Mouse (Mus musculus): ENCODE results near the gene Pgc.

Pgc gene

DNA sequence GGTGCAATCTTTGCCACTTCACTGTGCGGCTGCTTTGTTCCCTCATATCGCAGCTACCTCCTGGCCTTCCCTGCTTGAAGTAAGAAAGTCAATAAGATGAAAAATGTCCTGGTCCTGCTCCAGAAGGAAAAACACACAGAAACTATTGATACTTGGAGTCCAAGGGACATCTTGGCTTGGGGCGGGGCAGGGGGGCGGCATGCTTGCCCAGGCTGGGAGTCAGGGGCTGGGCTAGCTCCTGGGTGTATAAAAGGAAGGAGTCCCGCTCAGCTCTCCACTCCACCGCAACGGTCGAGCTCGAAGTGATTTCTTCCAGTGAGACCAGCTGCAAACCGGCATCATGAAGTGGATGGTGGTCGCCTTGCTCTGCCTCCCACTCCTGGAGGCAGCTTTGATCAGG, at the start of gene Pgc:
TSS of gene Pgc (plus strand) at position 277 of the 400 bp plus-strand sequence.
- no peak for DNase-seq (ENCODE audit: low read depth)

DNA sequence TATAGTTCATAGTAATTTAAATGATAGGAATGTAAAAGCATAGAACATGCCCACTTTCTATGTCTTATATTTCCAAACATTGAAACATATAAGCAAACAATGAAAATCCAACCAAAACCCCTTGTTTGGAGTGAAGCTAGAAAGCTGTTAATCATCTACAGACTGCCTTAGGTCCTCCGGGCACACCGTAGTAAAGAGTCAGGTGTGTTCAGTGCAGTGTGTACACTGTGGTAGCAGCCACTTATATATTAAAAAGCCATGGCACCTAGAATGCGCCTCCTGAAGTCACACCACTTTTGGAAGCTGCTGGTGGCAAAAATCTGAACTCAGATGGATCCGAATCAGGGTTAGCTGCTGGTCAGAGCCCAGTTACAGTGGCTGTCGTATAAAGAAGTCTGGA, 48.4 kb upstream of the Pgc start:
- DNase-seq (ENCODE audit: low read depth) = no peak

DNA sequence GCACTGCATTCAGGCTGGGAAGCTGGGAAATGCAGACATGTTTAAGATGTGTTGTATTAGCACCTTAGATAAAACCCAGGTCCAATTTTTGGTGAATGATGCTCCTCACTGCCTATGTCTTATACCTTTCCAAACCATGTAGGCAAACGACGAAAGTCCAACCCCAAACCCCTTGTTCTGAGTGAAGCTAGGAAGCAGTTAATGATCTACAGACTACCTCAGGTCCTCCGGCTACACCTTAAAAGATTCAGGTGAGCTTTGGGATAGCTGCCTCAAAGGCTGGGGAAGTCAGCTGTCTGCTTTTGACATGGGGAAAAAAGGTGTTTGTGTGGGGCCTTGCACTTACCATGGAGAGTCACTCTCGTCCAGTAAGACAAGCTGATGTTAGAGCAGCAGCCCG, 47.9 kb upstream of the Pgc start:
- DNase-seq (ENCODE audit: low read depth) = no peak

DNA sequence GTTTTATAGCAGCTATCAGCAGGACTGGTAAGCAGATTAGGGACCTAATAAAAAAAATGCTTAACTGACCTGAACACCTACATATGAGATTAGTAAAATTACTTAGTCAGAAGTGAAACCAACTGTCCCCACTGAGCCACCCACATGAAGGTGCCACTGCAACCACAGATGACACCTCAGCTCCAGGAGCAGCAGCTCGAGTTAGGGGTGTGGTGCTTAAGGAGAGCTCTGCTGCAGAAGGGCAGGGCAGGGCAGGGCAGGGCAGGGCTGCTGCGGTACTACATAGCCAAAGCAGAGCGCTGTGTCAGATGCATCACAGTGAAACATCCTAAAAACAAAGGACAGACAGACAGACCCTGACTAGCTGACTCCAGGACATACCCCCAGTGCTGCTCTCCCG, 43.8 kb upstream of the Pgc start:
- DNase-seq (ENCODE audit: low read depth) = no peak

DNA sequence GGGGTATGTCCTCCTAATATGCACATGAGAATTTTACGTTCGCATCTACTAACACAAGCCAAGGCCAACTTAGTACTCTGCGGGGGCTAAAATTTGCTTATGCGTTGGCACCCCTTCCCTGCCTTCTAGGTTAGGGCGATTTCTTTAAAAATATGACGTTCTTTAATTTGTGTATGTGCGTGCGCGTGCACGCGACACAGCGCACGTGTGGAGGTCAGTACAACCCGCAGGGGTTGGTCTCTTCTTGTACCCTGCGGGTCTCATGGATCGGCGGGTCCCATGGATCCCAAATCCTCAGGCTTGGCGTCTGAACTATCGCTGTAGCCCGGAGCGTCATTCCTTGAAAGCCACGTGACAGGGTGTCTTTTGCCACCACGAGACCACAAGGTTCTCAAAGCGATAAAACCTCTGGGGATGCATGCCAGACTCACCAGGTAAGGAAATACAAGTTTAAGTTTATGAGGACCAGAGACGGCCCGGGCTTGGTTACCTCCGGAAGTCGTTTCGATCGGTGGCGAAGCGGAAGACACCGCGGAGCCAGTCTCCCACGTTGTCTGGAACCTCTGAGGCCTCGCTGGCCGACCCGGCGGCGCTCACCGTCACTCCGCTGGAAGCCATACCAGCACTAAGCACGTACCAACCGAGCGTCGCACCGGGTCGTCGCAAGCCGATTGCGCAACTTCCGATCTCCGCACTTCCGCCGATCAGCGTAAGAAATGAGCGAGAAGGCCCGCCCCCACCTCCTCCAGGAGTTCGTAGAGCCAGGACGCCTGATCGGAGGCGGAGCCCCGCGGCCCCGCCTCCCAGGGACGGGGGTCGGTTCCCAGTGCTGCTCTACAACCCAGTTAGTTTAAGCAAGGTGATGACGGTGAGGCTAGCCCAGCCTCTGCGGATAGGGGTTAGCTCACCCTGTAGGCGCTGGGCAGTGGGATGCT, 39.0 kb upstream of the Pgc start:
- DNase-seq (ENCODE audit: low read depth) = peak; percentile 96

DNA sequence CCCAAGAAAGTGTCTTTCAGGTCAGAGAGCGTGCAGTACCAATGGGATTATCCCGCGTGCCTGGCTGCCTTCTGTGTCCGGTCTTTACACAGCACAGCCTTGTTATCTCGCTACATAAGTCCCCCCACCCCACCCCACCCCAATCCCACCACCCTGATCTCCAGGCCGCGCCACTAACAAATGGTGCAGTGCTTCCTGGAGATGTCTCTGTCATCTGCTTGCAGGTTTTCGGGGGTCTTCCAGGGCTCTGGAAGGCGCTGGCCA, 38.4 kb upstream of the Pgc start, which contains the start of gene Tomm6:
TSS of gene Tomm6 (minus strand) at position 43 of the 264 bp plus-strand sequence.
- DNase-seq (ENCODE audit: low read depth) = no peak

DNA sequence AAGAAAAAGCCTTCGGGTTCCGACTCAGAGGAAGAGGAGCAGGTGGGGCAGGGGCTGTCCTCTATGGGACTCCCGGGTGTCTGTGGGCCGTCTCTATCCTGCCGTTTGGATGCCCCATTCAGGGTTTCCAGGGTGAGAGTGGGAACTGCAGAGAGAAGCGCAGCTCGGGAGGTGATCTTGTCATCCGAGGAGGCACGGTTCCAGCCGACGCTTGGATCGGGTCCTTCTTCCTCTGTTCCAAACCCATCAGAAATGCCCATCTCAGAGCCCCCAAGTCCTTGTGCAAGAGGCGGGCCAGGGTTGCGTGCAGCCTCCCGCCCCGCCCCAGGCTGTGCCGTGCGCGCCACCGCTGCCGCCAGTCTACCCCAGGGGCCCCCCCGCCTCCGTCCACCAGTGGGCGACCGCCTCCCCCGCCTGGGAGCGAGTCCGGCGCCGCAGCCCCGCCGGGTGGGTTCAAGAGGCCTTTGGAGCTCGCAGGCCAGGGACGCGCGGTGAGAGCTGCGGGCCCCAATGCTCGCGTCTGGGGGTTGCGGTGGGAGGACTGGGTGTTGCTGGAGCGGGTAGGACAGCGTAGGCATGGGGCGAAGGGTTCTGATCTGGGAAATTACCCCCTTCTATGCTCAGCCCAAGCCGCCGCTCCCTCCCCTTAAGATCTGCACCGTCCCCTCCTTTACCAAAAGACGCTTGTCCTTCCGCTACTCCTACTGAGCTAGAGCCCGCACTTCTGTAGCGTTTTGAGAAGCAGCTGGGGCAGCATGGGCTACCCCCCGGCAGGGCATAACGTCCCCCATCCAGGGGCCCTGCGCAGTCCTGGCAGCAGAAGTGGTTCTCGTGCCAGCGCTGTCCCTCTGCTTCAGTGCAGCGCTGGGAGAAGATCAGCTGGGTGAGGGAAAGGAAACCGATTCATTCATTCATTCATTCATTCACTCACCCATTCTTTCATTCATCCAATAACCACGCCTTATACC, 37.8 kb upstream of the Pgc start, which contains the start of gene Frs3:
TSS of gene Frs3 (plus strand) at position 423 of the 968 bp plus-strand sequence.
- DNase-seq (ENCODE audit: low read depth) = peak; percentile 61

DNA sequence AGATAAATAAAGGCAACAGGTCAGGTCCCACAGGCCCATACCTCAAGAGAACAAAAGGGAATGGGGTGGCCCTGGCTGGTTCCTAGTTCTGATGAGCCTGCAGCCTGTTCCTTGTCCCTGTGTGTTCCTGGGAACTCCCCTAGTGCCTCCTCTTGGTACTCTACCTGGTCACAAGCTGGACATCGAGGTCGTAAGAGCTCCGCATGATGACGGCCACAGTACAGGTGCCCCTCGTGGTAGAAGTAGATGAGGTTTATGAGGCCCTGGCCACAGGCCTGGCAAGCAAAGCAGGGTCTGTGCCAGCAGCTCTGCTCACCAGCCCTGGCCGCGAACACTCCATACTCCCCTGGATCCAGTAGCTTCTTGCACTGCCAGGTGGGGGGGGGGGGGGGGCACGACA, 36.7 kb upstream of the Pgc start:
- DNase-seq (ENCODE audit: low read depth) = no peak

DNA sequence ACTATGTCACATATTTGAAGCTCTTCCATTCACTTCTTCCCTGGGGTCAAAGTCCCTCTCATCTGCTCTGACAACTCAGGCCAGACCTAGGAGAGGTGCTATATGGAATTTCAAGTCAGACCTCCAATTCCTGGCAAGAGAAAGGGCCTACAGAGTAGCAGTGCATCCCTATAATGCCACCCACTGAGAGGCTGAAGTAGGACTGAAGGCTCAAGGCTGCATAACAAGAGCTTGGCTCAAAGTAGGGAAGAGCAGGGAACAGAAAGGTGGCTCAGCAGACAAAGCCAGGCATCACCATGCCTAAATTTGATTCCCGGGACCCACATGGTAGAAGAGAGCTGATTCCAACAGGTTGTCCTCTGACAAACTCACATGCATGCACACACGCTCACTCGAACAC, 35.0 kb upstream of the Pgc start:
- no peak for DNase-seq (ENCODE audit: low read depth)

DNA sequence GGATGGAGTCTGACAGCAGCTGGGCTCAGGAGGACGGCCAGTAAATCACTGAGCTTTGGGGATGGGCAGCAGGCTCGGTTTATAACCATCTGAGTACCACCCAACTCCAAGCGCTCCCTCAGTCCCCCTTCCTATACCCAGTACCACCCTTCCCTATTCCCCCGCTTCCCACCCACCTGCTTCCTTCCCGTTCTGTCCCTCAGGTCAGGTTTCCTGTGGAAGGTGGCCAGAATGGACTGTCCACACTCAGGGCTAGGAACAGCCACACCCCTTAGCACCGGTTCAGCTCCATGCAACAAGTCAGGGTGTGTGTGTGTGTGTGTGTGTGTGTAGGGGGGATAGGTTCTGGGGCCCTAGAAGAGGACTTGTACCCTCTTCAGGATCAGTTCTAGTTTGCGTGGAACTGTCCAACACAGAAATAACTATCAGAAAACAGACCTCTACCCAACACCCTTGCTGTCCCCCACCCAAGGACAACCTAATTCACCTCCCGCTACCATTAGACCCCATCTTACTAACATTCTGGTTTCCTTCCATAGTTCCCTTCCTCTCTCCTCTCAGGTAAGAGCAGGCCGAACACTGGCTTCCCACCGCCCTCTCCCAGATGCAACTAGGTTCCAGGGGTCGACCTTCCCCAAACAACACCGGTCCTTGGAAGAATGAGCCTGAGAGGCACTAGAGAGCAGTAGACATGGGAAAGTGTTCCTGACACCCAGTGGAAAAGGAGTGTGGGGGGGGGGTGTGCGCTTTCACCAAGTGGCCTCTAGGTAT, 32.8 kb upstream of the Pgc start:
- no peak for DNase-seq (ENCODE audit: low read depth)

DNA sequence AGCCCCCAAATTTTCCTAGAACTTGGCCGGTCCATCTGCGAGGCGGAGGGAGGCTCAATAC, 32.4 kb upstream of the Pgc start, which contains the start of gene Gm21981:
TSS of gene Gm21981 (minus strand) at position 14 of the 61 bp plus-strand sequence.
- DNase-seq (ENCODE audit: low read depth) = no peak

DNA sequence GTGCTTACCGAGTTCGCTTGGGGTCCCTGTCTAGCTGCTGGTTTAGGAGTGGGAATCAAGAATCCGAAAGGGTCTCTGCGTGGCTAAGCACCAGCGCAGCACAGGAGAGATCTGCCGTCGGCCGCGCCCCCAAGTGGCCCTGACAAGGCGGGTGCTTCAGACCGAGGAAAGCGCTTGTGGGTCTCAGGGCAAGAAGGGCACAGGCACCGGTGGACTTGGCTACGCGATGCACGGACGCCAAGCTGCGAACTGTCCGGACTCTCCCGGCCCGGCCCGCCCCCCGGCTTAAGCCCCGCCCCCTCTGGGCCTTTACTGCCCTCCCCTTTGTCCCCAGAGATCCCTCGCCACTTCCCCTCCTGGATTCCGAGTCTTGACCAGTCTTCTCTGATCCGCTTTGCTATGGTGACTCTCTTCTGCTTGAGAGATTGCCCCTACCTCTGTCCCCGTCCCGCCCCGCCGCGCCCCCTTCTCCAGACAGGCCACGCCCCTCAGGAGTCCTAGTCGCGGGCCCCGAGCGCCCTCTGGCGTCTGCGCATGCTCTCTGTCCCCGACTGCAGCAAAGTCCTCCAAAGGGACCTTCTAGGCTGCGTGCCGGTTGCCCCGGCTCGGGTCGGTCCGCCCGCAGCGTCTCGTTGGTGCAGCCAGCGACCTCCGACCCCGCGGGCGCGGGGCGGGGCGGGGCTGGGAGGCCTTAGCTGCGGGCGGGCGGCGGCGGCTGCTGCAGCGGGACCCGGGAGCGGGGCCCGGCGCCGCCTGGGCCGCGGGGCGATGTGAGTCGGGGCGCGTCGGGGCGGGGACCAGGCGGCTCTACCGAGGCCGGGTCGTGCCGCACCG, 31.9 kb upstream of the Pgc start, which contains the start of gene Prickle4:
TSS of gene Prickle4 (minus strand) at position 234 of the 834 bp plus-strand sequence.
- DNase-seq (ENCODE audit: low read depth) = peak; percentile 97

DNA sequence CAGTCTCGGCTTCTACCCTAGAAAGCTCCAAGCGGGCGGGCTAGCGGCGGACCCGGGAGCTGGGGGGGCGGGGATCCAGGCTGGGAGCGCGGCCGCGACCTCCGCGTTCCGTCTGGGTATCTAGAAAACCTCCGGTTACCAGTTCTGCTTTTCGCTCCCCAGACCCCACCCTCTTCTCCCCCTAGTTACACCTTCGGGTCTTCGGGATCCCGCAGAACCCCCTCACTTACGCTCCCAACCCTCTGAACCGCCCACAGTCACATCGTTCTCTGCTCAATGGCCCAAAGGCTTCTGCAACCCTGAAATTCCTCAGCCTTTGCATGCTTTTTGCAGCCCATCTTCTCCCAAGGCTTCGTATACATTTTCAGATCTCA, 31.3 kb upstream of the Pgc start:
- no peak for DNase-seq (ENCODE audit: low read depth)

DNA sequence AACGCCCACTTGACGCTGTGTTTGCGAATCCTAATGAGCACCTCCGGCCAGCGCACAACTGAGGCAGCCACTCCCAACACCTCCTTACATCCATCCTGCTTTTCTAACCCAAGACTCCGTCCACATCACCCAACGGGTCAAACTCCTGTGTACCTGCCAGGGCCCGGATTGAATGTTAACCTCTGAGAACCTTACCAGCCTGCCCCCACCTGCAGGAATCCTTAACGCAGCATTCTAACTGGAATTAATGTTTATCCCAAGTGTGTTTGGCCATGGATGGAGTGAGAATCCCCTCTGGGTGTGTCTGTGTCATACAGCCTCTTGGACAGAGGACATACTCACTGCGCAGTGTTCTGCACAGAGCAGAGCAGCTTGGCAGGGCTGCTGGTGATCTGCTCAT, 28.5 kb upstream of the Pgc start:
- DNase-seq (ENCODE audit: low read depth) = no peak

DNA sequence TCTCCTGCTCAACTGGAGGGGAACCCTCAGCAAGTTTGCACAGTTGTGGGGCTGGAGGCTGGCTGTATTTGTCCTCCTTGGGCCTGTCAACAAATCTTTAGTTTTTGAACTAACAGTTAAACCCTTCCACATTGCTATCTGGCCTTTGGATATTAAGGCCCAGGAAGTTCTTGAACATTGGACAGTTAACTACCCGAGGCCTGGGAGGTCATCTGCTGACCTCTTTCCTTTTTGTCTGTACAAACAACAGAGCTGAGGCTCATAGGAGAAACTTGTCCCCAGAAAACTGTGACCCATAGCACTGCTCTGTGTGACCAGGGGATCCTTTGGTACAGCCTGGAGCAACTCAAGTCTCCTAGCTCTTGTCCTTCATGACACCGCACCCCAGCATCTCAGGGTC, 27.6 kb upstream of the Pgc start:
- no peak for DNase-seq (ENCODE audit: low read depth)

DNA sequence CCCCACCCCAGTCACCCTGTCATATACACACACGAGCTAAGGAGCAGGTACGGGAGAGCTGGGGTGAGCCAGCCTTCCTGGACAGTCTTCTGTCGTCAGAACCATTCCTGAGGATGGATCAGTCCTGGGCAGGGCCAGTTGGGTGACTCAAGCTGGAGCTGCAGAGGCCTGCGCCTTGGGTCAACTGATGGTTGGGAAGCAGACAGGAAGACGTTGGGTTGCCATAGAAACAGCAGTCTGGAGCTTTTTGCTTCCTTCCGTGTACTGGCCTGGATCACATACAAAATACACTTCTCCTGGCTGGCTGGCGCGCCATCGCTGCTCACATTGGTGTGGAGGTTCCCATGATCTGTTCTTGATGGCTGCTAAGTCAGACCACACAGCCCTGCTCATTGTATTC, 24.8 kb upstream of the Pgc start:
- DNase-seq (ENCODE audit: low read depth) = no peak

DNA sequence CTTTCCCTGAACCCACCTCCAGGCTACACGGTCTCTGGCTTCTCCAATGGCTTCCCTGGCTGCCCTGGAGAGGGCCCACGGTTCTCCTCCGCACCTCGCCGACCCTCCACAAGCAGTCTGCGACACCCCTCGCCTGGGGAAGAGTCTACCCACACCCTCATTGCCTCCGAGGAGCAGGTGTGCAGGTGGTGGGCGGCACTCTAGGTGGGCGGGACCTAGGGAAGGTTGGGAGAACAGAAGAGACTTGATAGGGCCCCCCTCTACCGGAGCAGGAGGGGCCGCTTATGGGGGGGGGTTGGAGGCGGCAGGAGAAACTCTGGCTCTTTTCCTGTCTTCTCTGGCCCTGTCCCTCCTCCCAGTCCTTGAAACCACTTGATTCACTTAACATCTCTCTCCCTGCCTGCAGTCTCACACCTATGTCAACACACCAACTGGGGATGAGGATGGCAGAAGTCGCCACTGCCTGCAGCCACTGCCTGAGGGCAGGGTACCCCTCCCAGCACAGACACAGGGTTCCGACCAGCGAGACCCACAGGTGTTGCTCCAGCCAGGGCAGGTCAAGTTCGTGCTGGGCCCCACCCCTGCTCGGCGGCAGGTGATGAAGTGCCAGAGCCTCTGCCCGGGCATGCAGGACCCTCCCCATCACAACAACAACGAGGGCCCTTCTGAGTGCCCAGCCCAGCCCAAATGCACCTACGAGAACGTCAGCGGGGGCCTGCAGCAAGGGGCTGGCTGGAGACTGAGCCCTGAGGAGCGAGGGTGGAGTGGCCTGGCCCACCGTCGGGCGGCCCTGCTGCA, 23.9 kb upstream of the Pgc start:
- DNase-seq (ENCODE audit: low read depth) = no peak

DNA sequence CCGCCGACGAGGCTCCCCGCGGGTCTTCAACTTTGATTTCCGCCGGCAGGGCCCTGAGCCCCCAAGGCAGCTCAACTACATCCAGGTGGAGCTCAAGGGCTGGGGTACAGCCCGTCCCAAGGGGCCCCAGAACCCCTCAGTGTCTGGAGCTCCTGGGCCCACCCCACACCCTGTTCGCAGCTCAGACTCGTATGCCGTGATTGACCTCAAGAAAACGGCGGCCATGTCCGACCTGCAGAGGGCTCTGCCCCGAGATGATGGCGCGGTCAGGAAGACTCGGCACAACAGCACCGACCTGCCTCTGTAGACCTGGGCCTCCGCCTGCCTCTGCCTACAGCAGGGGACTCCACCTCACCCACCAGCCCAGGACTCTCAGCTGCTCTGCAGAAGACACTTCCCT, 23.1 kb upstream of the Pgc start:
- no peak for DNase-seq (ENCODE audit: low read depth)

DNA sequence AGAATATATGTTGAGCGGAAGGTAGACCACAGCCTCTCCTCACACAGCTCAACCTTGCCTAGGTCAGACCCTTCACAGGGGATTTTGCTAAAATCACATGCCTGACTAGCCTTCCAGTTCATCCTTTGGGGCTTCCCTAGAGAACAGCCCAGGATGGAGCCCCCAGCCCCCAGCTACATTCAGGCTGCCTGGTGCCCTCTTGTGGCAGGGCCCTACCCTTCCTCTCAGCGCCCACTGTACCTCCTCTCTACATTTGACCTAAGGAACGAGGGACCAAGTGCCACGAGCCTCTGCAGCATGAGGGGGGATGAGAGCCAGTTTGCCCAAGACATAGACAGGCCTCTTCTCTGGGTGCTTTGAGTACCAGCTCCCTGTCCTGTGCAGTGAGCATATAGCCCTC, 21.9 kb upstream of the Pgc start:
- DNase-seq (ENCODE audit: low read depth) = no peak

DNA sequence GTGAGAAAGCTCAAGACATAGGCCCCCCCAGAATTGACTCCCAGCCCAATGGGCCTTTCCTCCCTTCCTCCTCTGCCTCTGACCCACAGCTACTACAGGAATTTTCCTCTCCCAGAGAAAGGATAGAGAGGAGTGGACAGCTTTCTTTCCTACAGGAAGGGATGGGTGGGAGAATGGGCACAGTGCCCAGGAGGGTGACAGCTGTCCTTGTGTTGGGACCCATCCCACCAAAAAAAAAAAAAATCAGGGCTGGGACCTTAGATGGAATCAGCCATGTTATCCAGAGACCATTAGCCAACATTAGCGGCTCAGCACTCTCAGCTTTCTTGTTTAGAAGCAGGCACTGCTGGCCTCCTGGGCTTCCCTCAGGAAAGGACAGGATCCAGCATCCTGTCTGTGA, 20.4 kb upstream of the Pgc start:
- no peak for DNase-seq (ENCODE audit: low read depth)

DNA sequence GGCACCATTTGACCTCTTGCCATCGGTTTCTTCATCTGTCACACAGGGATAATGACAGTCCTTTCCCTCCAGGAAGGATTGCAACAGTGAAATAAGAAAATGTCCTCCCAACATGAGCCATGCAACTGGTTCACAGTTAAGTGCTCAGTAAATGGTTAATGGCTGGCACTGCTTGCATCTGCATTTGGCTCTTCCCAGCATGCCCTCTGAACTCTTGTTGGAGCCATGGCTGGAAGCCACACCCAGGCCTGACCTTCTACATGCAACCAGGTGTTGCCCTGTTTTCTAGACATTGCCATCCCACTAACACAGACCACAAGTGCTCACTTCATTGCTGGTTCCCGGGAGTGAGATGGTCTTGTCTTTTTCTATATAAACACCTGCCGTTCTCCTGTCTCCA, 18.7 kb upstream of the Pgc start:
- DNase-seq (ENCODE audit: low read depth) = no peak
